Mouse (Mus musculus): ENCODE results near the gene Tusc1.
A peak's percentile ranks its signal among the peaks of the same experiment; 100 is the strongest.

Gene Tusc1

DNA sequence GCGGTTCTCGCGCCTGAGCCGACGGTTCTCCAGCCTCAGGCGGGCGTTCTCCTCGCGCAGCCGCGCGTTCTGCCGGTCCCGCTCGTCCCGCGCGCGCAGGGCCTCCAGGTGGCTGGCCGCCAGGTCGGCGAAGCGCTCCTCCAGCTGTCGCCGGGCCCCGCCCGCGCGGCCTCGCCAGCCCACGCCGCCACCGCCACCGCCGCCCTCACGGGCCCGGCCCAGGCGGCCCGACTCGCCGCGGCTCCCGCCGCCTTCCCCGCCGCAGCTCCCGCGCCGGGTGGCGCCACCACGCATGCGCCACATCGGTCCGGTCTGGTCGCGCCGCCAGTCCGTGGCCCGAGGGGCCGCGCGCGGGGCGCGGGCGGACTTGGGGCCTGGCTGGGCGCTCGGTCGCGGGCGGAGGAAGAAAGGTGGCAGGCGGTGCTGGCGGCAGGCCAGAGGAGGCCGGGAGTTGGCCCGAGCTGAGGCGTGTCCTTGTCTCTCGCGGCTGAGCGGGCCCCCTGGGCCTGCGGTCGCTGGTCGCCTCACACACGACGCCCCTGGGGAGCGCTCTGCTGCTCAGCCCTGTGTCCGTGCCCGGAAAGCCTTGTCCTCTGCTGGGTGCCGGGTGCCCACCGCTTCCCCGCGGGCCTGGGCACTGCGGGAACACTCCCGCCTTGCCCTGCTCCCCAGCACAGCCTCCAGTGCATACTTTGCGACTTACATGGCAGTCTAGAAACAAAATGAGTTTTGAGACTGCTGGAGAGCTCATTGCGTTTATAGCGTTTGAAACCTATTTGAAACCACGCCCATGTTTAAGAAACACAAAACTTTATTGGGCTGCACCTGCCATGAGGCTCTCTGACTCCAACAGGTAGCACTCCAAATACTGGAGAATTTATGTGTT is at the start of gene Tusc1:
Tusc1 (minus strand) TSS at position 394 of the 886 bp plus-strand sequence.
- peak; percentile 31 for DNase-seq (ENCODE audit: low read depth)

DNA sequence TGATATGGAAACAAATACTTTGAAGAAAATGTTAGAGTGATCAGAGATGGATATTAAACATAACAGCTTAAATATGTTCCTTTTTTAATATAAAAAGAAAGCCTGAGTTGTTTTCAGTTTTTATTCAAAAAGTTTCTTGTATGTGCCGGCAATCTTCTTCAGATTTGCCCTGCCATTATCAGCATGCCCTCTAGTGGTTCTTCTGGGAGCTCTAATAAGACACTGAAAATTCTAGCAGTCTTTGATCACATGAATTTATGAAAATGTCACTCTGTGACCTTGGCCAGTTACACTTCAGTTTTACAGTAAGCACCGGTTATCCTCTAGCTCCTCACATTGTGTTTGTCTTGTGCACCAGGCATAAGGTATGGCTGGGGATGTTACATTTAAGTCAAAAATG is 17.6 kb upstream of the Tusc1 start:
- DNase-seq (ENCODE audit: low read depth), result peak; percentile 1

DNA sequence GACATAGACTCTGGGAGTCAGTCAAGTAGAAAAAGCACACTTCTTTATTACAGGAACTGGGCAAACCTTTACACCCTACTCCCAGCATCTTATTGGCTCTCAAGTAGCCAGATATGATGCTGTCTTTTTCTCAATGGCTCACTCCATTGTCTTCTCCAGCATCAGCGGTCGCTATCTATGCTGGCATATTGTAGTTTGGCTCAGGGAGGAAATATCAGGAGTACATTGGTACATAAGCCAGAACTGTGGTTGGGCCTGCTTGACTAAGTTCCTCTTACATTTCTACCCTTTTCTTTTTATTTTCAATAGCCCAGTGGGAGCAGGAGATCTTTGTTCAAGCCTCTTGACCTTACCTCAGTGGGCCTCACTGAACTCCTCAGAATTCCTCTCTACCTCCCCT is 9.0 kb upstream of the Tusc1 start:
- DNase-seq (ENCODE audit: low read depth), result no peak

DNA sequence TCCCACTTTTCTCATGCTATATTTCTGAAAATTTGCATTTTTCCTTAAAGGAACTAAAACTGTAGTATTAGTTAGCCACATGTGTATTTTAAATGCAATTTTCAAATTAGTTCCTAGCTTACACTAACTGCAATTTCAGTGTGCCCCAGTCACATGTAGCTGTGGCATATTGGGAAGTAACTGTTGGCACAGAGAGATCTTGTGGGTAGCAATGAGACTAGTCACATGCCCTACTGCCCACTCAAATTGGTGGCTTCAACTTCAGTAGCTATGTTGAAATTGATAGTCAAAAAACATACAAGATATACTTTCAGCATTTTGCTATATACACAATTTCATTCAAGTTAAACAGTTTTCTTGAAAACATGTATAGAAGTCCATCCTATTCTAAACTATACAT is 6.3 kb upstream of the Tusc1 start:
- no peak for DNase-seq (ENCODE audit: low read depth)

DNA sequence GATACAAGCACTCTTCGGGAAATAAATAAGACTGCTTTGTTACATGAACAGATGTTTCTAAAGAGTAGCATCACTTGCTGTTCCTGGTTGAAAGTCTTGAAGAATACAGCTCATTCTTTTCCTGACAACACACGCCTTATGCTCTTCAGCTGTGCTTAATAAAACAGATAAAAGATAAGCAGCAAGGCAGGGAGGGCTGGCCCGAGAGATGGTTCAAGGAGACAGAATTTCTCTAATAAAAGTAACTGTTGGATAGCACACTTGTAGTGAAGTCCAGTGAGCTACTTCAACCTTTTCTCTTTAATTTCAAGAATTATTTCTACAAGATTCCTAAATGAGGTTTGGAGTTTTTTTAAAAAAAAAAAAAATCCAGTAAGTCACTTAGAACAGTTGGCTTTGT is 2.7 kb upstream of the Tusc1 start:
- DNase-seq (ENCODE audit: low read depth), result no peak

DNA sequence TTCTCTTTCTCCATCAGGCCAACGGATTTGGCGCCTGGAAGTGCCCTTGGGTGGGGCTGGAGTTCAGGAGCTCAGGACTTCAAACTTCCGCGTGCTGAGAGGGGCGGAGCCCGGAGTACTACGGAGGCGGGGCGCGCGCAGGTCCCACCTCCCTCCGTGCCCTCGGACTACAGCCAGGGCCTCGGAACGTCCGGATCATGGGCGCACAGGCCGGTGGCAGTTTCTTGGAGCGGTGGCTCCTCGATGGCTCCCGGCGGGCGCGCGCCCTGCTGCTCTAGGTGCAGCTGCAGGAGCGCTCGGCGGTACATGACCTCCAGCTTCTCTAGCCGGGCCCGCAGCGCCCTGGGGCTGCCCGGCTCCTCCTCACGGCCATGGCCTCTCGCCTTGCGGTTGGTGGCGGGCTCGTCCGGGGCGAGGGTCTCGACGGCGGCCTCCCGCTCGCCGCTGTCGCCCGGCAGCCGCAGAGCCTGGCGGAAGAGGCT is 634 bp downstream of the Tusc1 start:
- peak; percentile 59 for DNase-seq (ENCODE audit: low read depth)

DNA sequence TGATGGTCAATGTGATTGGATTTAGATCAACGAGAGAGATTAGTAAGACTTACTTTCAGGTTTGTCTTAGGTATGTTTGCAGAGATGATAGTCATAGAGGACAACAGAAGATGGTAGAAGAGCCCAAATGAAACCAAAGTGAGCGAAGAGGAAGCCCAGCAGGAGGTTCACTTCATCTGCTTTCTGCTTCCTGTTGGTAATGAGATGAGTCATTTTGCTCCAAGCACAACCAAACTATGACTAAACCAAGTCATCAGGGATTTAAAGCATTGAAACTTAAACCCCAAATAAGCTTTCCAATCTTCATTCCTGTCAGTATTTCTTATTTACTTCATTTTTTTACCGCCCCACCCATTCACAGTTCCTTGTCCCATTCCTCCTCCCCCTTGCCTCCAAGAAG is 27.8 kb downstream of the Tusc1 start:
- DNase-seq (ENCODE audit: low read depth), result no peak

DNA sequence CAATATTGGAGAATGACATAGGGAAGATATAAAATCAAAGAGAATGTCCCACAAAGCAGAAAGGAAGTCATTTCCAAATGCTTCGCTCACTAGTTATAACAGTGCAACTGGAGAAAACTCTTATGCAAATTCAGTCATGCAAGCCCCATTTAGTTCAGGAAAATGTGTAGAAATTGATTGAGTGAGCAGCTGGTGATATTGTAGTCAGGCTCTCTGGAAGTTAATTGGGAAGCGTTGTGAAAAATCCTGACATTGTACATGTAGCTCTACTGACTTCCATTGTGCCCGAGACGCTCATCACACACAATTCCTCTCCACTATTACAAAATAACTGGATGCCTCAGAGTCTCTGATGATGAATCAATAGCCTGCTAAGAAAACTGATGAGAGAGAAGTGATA is 49.2 kb downstream of the Tusc1 start:
- no peak for DNase-seq (ENCODE audit: low read depth)

Measured in induced T-regulatory cell, adult 2 months (primary cell).